Mouse (Mus musculus) heart, embryonic 11.5 days (tissue): ENCODE data around the gene Mlxip. TPM values are rescaled to one million over a fixed set of nuclear protein-coding genes. Genes with fewer than 3 reads are reported as not detected.
A peak's percentile ranks its signal among the peaks of the same experiment; 100 is the strongest.

Source experiments
- ATAC-seq: fragments of 200-750 bp; cut with Nextera tagmentation; replicated peaks from 2 replicates; pipeline ENCODE4 v1.8.0; 2017; ENCODE audit warnings: moderate library complexity; ENCODE audit not compliant: insufficient number of reproducible peaks, low FRiP score, low TSS enrichment
- H3K27ac ChIP-seq: fragments of 300-500 bp; sonication (generic); 2 replicates; pipeline ENCODE4 v1.5.1; 2014; ENCODE audit warnings: mild to moderate bottlenecking, low read depth, low read length
- H3K27me3 ChIP-seq: fragments of 300-500 bp; sonication (generic); 2 replicates; pipeline ENCODE4 v1.6.1; 2014; ENCODE audit warnings: mild to moderate bottlenecking, low read length, mixed read lengths; ENCODE audit not compliant: control insufficient read depth, insufficient read depth
- H3K36me3 ChIP-seq: fragments of 300-500 bp; sonication (generic); 2 replicates; pipeline ENCODE4 v1.6.1; 2014; ENCODE audit warnings: mild to moderate bottlenecking, low read length, moderate library complexity, mixed read lengths; ENCODE audit not compliant: control insufficient read depth, insufficient read depth
- H3K4me1 ChIP-seq: fragments of 300-500 bp; sonication (generic); 2 replicates; pipeline ENCODE4 v1.6.1; 2014; ENCODE audit warnings: low read length; ENCODE audit not compliant: control insufficient read depth, insufficient read depth
- H3K4me2 ChIP-seq: fragments of 300-500 bp; sonication (generic); 2 replicates; pipeline ENCODE4 v1.6.1; 2014; ENCODE audit warnings: mild to moderate bottlenecking, moderate library complexity
- H3K4me3 ChIP-seq: fragments of 300-500 bp; sonication (generic); 2 replicates; pipeline ENCODE4 v1.5.1; 2014; ENCODE audit warnings: low read depth, low read length
- H3K9ac ChIP-seq: fragments of 300-500 bp; sonication (generic); 2 replicates; pipeline ENCODE4 v1.6.1; 2014; ENCODE audit warnings: mild to moderate bottlenecking, low read depth, low read length, moderate library complexity
- H3K9me3 ChIP-seq: fragments of 300-500 bp; sonication (generic); replicated peaks from 2 replicates; pipeline ENCODE4 v1.6.1; 2016; ENCODE audit warnings: low read length; ENCODE audit not compliant: control insufficient read depth
- WGBS: fragments of 180-500 bp; shearing (Covaris S2); extraction: QIAGEN DNeasy Blood & Tissue Kit; methylation state at CpG from one replicate; pipeline ENCODE4 v1.1.7; 2014; ENCODE audit not compliant: insufficient replicate concordance; 5-methylcytosine and 5-hydroxymethylcytosine counted together
- polyA plus RNA-seq: library from polyadenylated mRNA; unstranded; fragments of >200 nt; fragmentation: Nextera tagmentation; extraction: Ambion mirVana; gene quantifications from 2 replicates; pipeline ENCODE4 v1.2.1, GENCODE M21; 2014

Gene Mlxip
- polyA plus RNA-seq, 1 experiment from 2014 or later = 15.2 TPM

DNA sequence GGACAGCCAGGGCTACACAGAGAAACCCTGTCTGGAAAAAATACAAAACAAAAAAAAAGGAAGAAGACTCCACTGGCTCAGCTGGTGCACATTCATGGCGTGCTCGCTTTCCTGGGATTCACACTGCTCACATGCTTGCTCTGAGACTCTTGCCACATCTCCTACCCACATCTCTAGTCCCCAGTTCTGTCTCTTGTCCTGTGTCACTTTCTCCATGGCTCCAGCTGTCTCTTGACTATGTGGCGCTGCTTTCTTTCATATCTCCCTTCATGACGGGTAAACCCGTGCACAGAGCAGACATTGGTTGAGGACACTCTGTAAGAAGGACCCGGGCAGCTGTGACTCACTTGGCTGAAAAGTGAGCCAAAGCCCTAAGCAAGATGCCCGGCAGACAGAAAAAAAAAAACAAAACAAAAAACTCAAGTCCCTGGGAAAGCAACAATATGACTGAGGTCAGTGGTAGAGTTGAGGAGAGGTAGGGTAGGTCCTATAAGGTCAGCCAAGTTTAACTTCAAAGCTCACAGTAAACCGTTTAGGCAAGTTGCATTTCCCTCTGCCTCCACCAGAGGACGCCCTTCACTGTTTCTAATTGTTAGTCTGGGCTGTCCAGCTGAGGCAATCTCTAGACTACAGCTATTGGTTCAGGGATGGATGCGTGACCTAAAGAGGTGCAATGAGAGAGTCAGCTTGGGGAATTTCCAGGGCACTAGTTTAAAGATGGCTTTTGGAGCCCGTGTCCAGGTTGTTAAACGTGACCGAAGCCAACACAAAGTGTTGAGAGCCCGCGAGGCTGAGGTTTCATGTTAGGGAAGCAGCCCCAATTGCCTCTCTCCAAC, 17.3 kb upstream of the Mlxip start:
- no peak overlapping the region for H3K4me2 ChIP-seq
- peaks cover 9% of the 10 kb centered on the region for H3K36me3 ChIP-seq
- H3K9me3 ChIP-seq = no peaks in the 10 kb centered on the region
- H3K27ac ChIP-seq = peak overlapping the region; percentile 25; the same call in 1 of the 2 replicates
- H3K4me1 ChIP-seq = peaks cover 14% of the 10 kb centered on the region
- no peak for ATAC-seq
- H3K27me3 ChIP-seq = no peaks in the 10 kb centered on the region
- no peak overlapping the region for H3K4me3 ChIP-seq
- WGBS = 59% methylated on average over 15 of the region's 15 CpGs
- H3K9ac ChIP-seq = no peak overlapping the region

- H3K27me3 ChIP-seq = no peaks in the 10 kb centered on the region
- WGBS = 59% methylated on average over 9 of the region's 9 CpGs
- H3K9ac ChIP-seq = no peak overlapping the region
- H3K4me2 ChIP-seq = no peak overlapping the region
- no peak overlapping the region for H3K4me3 ChIP-seq
- no peak for ATAC-seq
- H3K4me1 ChIP-seq = peaks cover 14% of the 10 kb centered on the region
- H3K27ac ChIP-seq = no peak overlapping the region
- no peaks in the 10 kb centered on the region for H3K9me3 ChIP-seq
- H3K36me3 ChIP-seq = no peaks in the 10 kb centered on the region; the same call in 1 of the 2 replicates
Observed at GRCm38 (mm10) chr5:123378712-123379111, 15.9 kb upstream of the Mlxip start.

- H3K9ac ChIP-seq = no peak overlapping the region
- no peak overlapping the region for H3K4me3 ChIP-seq
- no peaks in the 10 kb centered on the region for H3K9me3 ChIP-seq
- 59% methylated on average over 5 of the region's 5 CpGs for WGBS
- H3K27me3 ChIP-seq = no peaks in the 10 kb centered on the region
- H3K27ac ChIP-seq = no peak overlapping the region
- ATAC-seq = no peak
- H3K4me1 ChIP-seq = peaks cover 14% of the 10 kb centered on the region
- no peaks in the 10 kb centered on the region for H3K36me3 ChIP-seq
- no peak overlapping the region for H3K4me2 ChIP-seq
Observed at GRCm38 (mm10) chr5:123379504-123379931, 15.1 kb upstream of the Mlxip start.

GRCm38 (mm10) chr5:123381968-123382367, 12.6 kb upstream of the Mlxip start:
- no peak for ATAC-seq
- H3K9ac ChIP-seq = no peak overlapping the region
- 12% methylated on average over 20 of the region's 20 CpGs for WGBS

DNA sequence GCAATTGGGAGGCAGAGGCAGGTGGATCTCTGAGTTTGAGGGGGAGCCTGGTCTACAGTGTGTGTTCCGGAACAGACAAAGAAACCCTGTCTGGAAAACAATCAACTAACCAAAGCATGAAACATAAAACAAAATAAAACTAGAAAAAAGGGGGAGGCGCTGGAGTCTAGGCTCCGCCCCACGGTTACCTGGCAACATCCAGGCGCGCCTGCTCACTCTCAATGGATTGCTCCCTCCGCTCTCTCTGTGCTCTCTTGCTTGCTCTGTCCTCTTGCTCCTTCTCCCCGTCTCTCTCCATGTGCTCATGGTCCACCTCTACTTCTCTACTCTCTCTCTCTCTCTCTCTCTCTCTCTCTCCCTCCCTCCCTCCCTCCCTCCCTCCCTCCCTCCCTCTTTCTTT, 11.9 kb upstream of the Mlxip start:
- Histone ChIP-seq H3K4me2 (no peak overlapping the region), H3K27ac (no peak overlapping the region), H3K9ac (no peak overlapping the region), H3K4me3 (no peak overlapping the region), H3K36me3 (no peaks in the 10 kb centered on the region), H3K4me1 (peaks cover 14% of the 10 kb centered on the region), H3K27me3 (no peaks in the 10 kb centered on the region), H3K9me3 (no peaks in the 10 kb centered on the region)
- ATAC-seq = no peak
- 83% methylated on average over 8 of the region's 8 CpGs for WGBS

More at GRCm38 (mm10) chr5:123381968-123382367, 12.6 kb upstream of the Mlxip start:
- Histone ChIP-seq H3K4me1 (peaks cover 14% of the 10 kb centered on the region), H3K4me2 (peak overlapping the region; percentile 53), H3K36me3 (no peaks in the 10 kb centered on the region), H3K27ac (no peak overlapping the region), H3K27me3 (no peaks in the 10 kb centered on the region), H3K9me3 (no peaks in the 10 kb centered on the region), H3K4me3 (no peak overlapping the region)

- Histone ChIP-seq H3K9ac (no peak overlapping the region), H3K36me3 (no peaks in the 10 kb centered on the region), H3K4me2 (no peak overlapping the region), H3K27ac (no peak overlapping the region), H3K27me3 (no peaks in the 10 kb centered on the region), H3K9me3 (no peaks in the 10 kb centered on the region), H3K4me3 (no peak overlapping the region), H3K4me1 (peaks cover 5% of the 10 kb centered on the region; the same call in 1 of the 2 replicates)
- 19% methylated on average over 3 of the region's 3 CpGs for WGBS
- no peak for ATAC-seq
Observed at GRCm38 (mm10) chr5:123388452-123388851, 6.1 kb upstream of the Mlxip start.

GRCm38 (mm10) chr5:123390536-123391441, 3.8 kb upstream of the Mlxip start:
- Histone ChIP-seq H3K4me1 (peaks cover 13% of the 10 kb centered on the region), H3K4me2 (peak overlapping the region; percentile 63), H3K9ac (0 out of 2 replicates have a peak overlapping the region, but pooled peaks have one; percentile 1), H3K27me3 (no peaks in the 10 kb centered on the region), H3K9me3 (no peaks in the 10 kb centered on the region), H3K27ac (no peak overlapping the region), H3K4me3 (peak overlapping the region; percentile 35), H3K36me3 (no peaks in the 10 kb centered on the region)
- ATAC-seq = no peak
- WGBS = 8% methylated on average over 16 of the region's 17 CpGs

GRCm38 (mm10) chr5:123391442-123391809, 3.2 kb upstream of the Mlxip start:
- Histone ChIP-seq H3K4me1 (peaks cover 19% of the 10 kb centered on the region), H3K4me2 (peak overlapping the region; percentile 63), H3K4me3 (peak overlapping the region; percentile 35), H3K27me3 (no peaks in the 10 kb centered on the region), H3K36me3 (no peaks in the 10 kb centered on the region), H3K9me3 (no peaks in the 10 kb centered on the region), H3K9ac (0 out of 2 replicates have a peak overlapping the region, but pooled peaks have one; percentile 1), H3K27ac (no peak overlapping the region)
- no peak for ATAC-seq
- 6% methylated on average over 5 of the region's 5 CpGs for WGBS
